In the genomic region with DNA sequence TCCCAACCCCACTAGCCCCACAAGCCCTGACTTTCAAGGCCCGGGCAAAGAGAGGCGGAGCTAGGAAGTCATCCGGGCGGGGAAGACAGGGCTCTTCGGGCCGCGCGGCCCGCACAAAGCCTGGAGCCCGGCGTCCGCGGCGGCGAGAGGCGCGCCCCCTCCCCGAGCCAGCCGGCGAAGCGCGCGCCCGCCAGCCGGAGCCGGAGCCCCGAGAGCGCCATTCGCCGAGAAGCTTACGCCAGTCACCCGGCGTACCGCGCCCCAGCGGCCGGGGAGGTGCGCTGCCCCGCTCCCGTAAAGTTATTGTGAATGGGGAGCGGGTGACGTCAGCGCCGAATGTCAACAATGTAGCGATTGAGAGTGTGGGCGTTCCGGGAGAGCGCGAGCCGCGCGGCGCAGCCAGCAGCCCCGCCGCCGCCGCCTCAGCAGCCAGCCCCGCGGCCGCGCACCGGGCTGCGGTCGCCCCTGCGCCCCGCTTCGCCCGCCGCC, we compare ENCODE assay signal across 8 mouse cellular contexts. TPM values are rescaled to one million over a fixed set of nuclear protein-coding genes. Genes with fewer than 3 reads are reported as not detected.
DNase-seq lines count a peak whose midpoint lies in the region; ATAC-seq lines count a peak whose summit lies in the region.

A gene (plus strand): TSS at position 439 of the 489 bp plus-strand sequence.

- no peaks in the 10 kb centered on the region for H3K27me3 ChIP-seq in intestine, embryonic 14.5 days (replicated peaks; ENCODE audit: control insufficient read depth, insufficient read depth, low read length)

- H3K4me3 ChIP-seq in intestine, embryonic 14.5 days (ENCODE audit: low read depth, low read length) = peak within 1 kb of the TSS; percentile 75

- H3K9me3 ChIP-seq in intestine, embryonic 14.5 days (ENCODE audit: control insufficient read depth, low read length) = no peaks in the 10 kb centered on the region

- peak; percentile 94 for DNase-seq in ZHBTc4 (ENCODE audit: low read depth, low spot score)
- peak; percentile 82 to 87 for DNase-seq in cerebellum, postnatal 4 days (ENCODE audit: low spot score in 2 of 2)
- peak; percentile 83 for DNase-seq in gastrocnemius, postnatal 14 days
- peak; percentile 92 for DNase-seq in intestine, embryonic 14.5 days (ENCODE audit: low spot score)
- peak; percentile 87 to 94 for DNase-seq in left cerebral cortex, postnatal 10 days (ENCODE audit: extremely low spot score in 1 of 2, low spot score in 2 of 2)
- peak; percentile 83 to 88 for DNase-seq in right cerebral cortex, postnatal 36 days (ENCODE audit: low spot score in 2 of 2)
- DNase-seq in urinary bladder, postnatal 4 days (ENCODE audit: low spot score in 2 of 2) = peak; percentile 85 to 89

- WGBS in intestine, embryonic 14.5 days = 2% methylated on average over 47 of the region's 69 CpGs

- peaks cover 23% of the 10 kb centered on the region for H3K4me1 ChIP-seq in intestine, embryonic 14.5 days (replicated peaks; ENCODE audit: control insufficient read depth, insufficient read depth, low read length)

- H3K27ac ChIP-seq in intestine, embryonic 14.5 days (ENCODE audit: low read depth) = peak within 1 kb of the TSS; percentile 95

- intact Hi-C loops in gastrocnemius, postnatal 14 days (cut with DNase I; ENCODE audit: low total_unique reads) = loop anchor here (5.0 to 10.0 kb wide), 3 partner anchors 86 to 299 kb away; no protein-coding TSS in a partner anchor
- intact Hi-C loops in left cerebral cortex, postnatal 10 days (cut with DNase I) = loop anchor here (5.0 kb wide), 1 partner anchor 86 kb away; no protein-coding TSS in a partner anchor

- peak; percentile 91 for ATAC-seq in intestine, embryonic 14.5 days (replicated peaks; ENCODE audit: low FRiP score, low TSS enrichment, low read depth)
- peak; percentile 93 for ATAC-seq in megakaryocyte-erythroid progenitor cell, adult 5-6 weeks (replicated peaks; ENCODE audit: low FRiP score, low TSS enrichment, poor library complexity, severe bottlenecking)

- H3K36me3 ChIP-seq in intestine, embryonic 14.5 days (ENCODE audit: control insufficient read depth, insufficient read depth, low read length) = no peaks in the 10 kb centered on the region

- peak within 1 kb of the TSS; percentile 85 for H3K4me2 ChIP-seq in intestine, embryonic 14.5 days (ENCODE audit: low read length)

- peak within 1 kb of the TSS; percentile 89 for H3K9ac ChIP-seq in intestine, embryonic 14.5 days (ENCODE audit: low read length)

RNA-seq across cellular contexts. Expression of the gene that starts here (rescaled TPM):
- 1 to 10 TPM; 4.7 to 6.4 TPM for total RNA-seq in gastrocnemius, postnatal 14 days (2021)
- 6.7 and 8.4 TPM in 2 replicates for polyA plus RNA-seq in intestine, embryonic 14.5 days (2014; fragmentation: Nextera tagmentation; extraction: Ambion mirVana)
- 10 to 100 TPM; 21.4 to 29.7 TPM for total RNA-seq in left cerebral cortex, postnatal 10 days (2021)
- total RNA-seq in megakaryocyte-erythroid progenitor cell, adult 5-6 weeks (2014; fragmentation: Nextera tagmentation) = 3.5 and 16.9 TPM in 2 replicates
- total RNA-seq in megakaryocyte-erythroid progenitor cell, adult 5-6 weeks (2017) = 0.52 and 0.53 TPM in 2 replicates

Comparison
In these comparisons a context has a peak if more than half of its experiments do, and no peak if none do; other contexts are left out.
1. Peak in every context shown above with its lines: DNase-seq, ATAC-seq, H3K4me3 ChIP-seq and H3K27ac ChIP-seq.